Comparison of ENCODE assay signal across 8 mouse cellular contexts in genomic region chr2:131353564-131353915, GRCm38 (mm10). TPM values are rescaled to one million over a fixed set of nuclear protein-coding genes. Genes with fewer than 3 reads are reported as not detected.
A peak's percentile ranks its signal among the peaks of the same experiment; 100 is the strongest.
DNase-seq lines count a peak whose midpoint lies in the region; ATAC-seq and TF ChIP-seq lines count a peak whose summit lies in the region.

No protein-coding gene starts in this region.

- TF ChIP-seq POLR2A in CH12.LX (IDR thresholded peaks at IDR 0.05; ENCODE audit: low read depth, low read length), result no peak

- no peak for DNase-seq in heart, embryonic 10.5 days (ENCODE audit: low spot score)
- no peak for DNase-seq in heart, postnatal 14 days
- peak; percentile 74 for DNase-seq in CH12.LX (ENCODE audit: extremely low read depth)
- DNase-seq in hindbrain, embryonic 10.5 days (ENCODE audit: low spot score), result no peak
- no peak for DNase-seq in left cerebral cortex, adult 9 months (ENCODE audit: low spot score in 2 of 2)
- DNase-seq in testis, postnatal 10 days (ENCODE audit: low spot score), result no peak

- peak overlapping the region; percentile 94 for H3K9ac ChIP-seq in CH12.LX (ENCODE audit: insufficient read depth, low read depth)
- peak overlapping the region; percentile 96; the same call in 1 of the 2 replicates for H3K9ac ChIP-seq in midbrain, embryonic 12.5 days (replicated peaks)

- no peak for TF ChIP-seq RAD21 in CH12.LX (IDR thresholded peaks at IDR 0.05; ENCODE audit: low read depth, low read length)

- no peaks in the 10 kb centered on the region for H3K9me3 ChIP-seq in heart, embryonic 10.5 days
- no peaks in the 10 kb centered on the region for H3K9me3 ChIP-seq in CH12.LX (replicated peaks; ENCODE audit: low read length)
- no peaks in the 10 kb centered on the region for H3K9me3 ChIP-seq in hindbrain, embryonic 10.5 days
- no peaks in the 10 kb centered on the region for H3K9me3 ChIP-seq in midbrain, embryonic 12.5 days

- peaks cover 20% of the 10 kb centered on the region for H3K4me1 ChIP-seq in heart, embryonic 10.5 days
- H3K4me1 ChIP-seq in CH12.LX (ENCODE audit: control insufficient read depth in 1 of 2, insufficient read depth in 2 of 2), result peaks cover 5 to 51% of the 10 kb centered on the region in 2 experiments
- peaks cover 19% of the 10 kb centered on the region for H3K4me1 ChIP-seq in hindbrain, embryonic 10.5 days (replicated peaks)
- H3K4me1 ChIP-seq in midbrain, embryonic 12.5 days, result peaks cover 13% of the 10 kb centered on the region

- peak overlapping the region; percentile 90 for H3K4me2 ChIP-seq in CH12.LX (ENCODE audit: insufficient read depth, low read depth, poor library complexity, severe bottlenecking)
- peak overlapping the region; percentile 73 for H3K4me2 ChIP-seq in midbrain, embryonic 12.5 days (replicated peaks)

- in situ Hi-C loops in CH12.LX (cut with MboI; ENCODE audit: low pct_ligation_motif_present, low pct_unique_long_range_greater_than_20kb, low sequenced_read_pairs), result loop anchor here (5.0 kb wide), 1 partner anchor 44 kb away; no protein-coding TSS in a partner anchor

- peak overlapping the region; percentile 95 for H3K4me3 ChIP-seq in heart, embryonic 10.5 days
- peak overlapping the region; percentile 68 to 96 (median 69) for H3K4me3 ChIP-seq in CH12.LX (replicated peaks in 1 of 3; ENCODE audit: low read depth in 2 of 3, low read length in 2 of 3, poor library complexity in 1 of 3)
- H3K4me3 ChIP-seq in hindbrain, embryonic 10.5 days, result peak overlapping the region; percentile 92
- H3K4me3 ChIP-seq in midbrain, embryonic 12.5 days, result peak overlapping the region; percentile 86

- WGBS in heart, embryonic 10.5 days, result 7% methylated on average over 3 of the region's 3 CpGs
- 11% methylated on average over 3 of the region's 3 CpGs for WGBS in hindbrain, embryonic 10.5 days
- 22% methylated on average over 3 of the region's 3 CpGs for WGBS in midbrain, embryonic 12.5 days

- no peak for TF ChIP-seq CTCF in CH12.LX (conservative IDR thresholded peaks at IDR 0.05 in 1 of 2, IDR thresholded peaks at IDR 0.05 in 1 of 2; ENCODE audit: low read depth in 2 of 2, low read length in 2 of 2)

- peak; percentile 33; the same call in 1 of the 2 replicates for TF ChIP-seq EP300 in CH12.LX (IDR thresholded peaks at IDR 0.05; ENCODE audit: low read length)

- no peaks in the 10 kb centered on the region; the same call in 1 of the 2 replicates for H3K27me3 ChIP-seq in heart, embryonic 10.5 days (ENCODE audit: insufficient read depth, poor library complexity, severe bottlenecking)
- no peaks in the 10 kb centered on the region for H3K27me3 ChIP-seq in CH12.LX (replicated peaks)
- no peaks in the 10 kb centered on the region for H3K27me3 ChIP-seq in hindbrain, embryonic 10.5 days (ENCODE audit: insufficient read depth, poor library complexity, severe bottlenecking)
- peaks cover 5% of the 10 kb centered on the region; the same call in 1 of the 2 replicates for H3K27me3 ChIP-seq in midbrain, embryonic 12.5 days

- intact Hi-C loops in heart, postnatal 14 days (cut with DNase I), result loop anchor here (5.0 kb wide), 1 partner anchor 64 kb away; no protein-coding TSS in a partner anchor

- dilution Hi-C loops in CH12.LX (cut with MboI; ENCODE audit: extremely low pct_ligation_motif_present, extremely low pct_unique_long_range_greater_than_20kb, low sequenced_read_pairs), result no loop called here

- H3K27ac ChIP-seq in heart, embryonic 10.5 days, result no peak overlapping the region
- no peak overlapping the region for H3K27ac ChIP-seq in CH12.LX (ENCODE audit: insufficient read depth, low read depth)
- H3K27ac ChIP-seq in hindbrain, embryonic 10.5 days, result peak overlapping the region; percentile 98
- no peak overlapping the region for H3K27ac ChIP-seq in midbrain, embryonic 12.5 days (replicated peaks)

- no peaks in the 10 kb centered on the region for H3K36me3 ChIP-seq in heart, embryonic 10.5 days
- H3K36me3 ChIP-seq in CH12.LX (replicated peaks in 1 of 2; ENCODE audit: control insufficient read depth in 1 of 2, insufficient read depth in 1 of 2, low read length in 1 of 2), result peaks cover 0 to 2% of the 10 kb centered on the region in 2 experiments
- no peaks in the 10 kb centered on the region for H3K36me3 ChIP-seq in hindbrain, embryonic 10.5 days
- no peaks in the 10 kb centered on the region for H3K36me3 ChIP-seq in midbrain, embryonic 12.5 days

- peaks cover 33% of the 10 kb centered on the region for H3K79me2 ChIP-seq in CH12.LX (replicated peaks; ENCODE audit: control insufficient read depth, extremely low read depth, insufficient read depth, poor library complexity, severe bottlenecking)

- no peak for ATAC-seq in midbrain, embryonic 12.5 days (ENCODE audit: low FRiP score, low read depth)
- ATAC-seq in inflammation-experienced regulatory T-cells, adult 6 months, result no peak

TF ChIP-seq in CH12.LX, 34 proteins besides CTCF, POLR2A, EP300 and RAD21:
- TF ChIP-seq BHLHE40 (IDR thresholded peaks at IDR 0.05; ENCODE audit: low read depth, low read length) (no peak), MAZ (IDR thresholded peaks at IDR 0.05; ENCODE audit: low read depth, low read length) (peak; percentile 40; the same call in 1 of the 2 replicates)

RNA-seq across cellular contexts. Expression of gene Rnf24, which starts 0.8 kb away (rescaled TPM):
- polyA plus RNA-seq in heart, embryonic 10.5 days (2016; fragmentation: Nextera tagmentation; extraction: Ambion mirVana), result 2.0 and 3.0 TPM in 2 replicates
- total RNA-seq in heart, postnatal 14 days (2021), result 1 to 10 TPM; 3.4 to 3.9 TPM
- total RNA-seq in CH12.LX (2012; rRNA removed) (3.4 and 3.9 TPM in 2 replicates), CH12.LX (2014; rRNA removed) (3.5 and 3.9 TPM in 2 replicates)
- 11.8 and 14.7 TPM in 2 replicates for polyA plus RNA-seq in CH12.LX (2012; ENCODE audit: insufficient read length, low read depth)
- polyA plus RNA-seq in hindbrain, embryonic 10.5 days (2016; fragmentation: Nextera tagmentation; extraction: Ambion mirVana), result 7.9 and 10.6 TPM in 2 replicates
- polyA plus RNA-seq in midbrain, embryonic 12.5 days (2016; fragmentation: Nextera tagmentation; extraction: Ambion mirVana), result 17.0 and 18.0 TPM in 2 replicates
- under 1 TPM; 0.72 to 0.91 (median 0.75) TPM for polyA plus RNA-seq in inflammation-experienced regulatory T-cells, adult 6 months (2017; shearing (Covaris generic))
